Mouse (Mus musculus): ENCODE measurements around the gene Scgb1b10. TPM values are rescaled to one million over a fixed set of nuclear protein-coding genes. Genes with fewer than 3 reads are reported as not detected.
"Not testable (repeated sequence)": the region's sequence is repeated elsewhere in the genome, so short reads cannot be mapped to it uniquely, and the experiment has no call there.

Gene Scgb1b10
- not detected in 2 replicates for polyA plus RNA-seq (2015; fragmentation: Nextera tagmentation; extraction: Ambion mirVana)

DNA sequence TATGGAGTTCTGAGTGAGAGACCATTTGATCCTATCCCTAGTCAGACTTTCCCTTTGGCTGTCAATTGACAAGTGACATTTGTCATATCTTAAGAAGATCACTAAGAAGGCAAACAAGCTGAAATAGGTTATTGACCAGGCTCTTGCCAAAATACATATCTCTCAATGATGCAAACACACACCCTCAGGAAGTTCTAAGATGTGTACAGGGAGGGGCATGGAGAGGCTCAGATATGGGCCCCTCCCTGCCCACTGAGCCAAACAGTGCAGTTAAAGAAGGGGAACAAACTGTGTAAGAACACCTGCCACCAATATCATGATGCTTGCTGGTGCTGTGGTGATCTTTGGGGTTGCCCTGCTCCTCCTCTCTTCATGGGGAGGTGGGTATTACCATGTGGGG, at the start of gene Scgb1b10:
Gene Scgb1b10 (plus strand): TSS at position 301 of the 400 bp plus-strand sequence.
- not testable (repeated sequence) for H3K4me3 ChIP-seq (ENCODE audit: low read depth, low read length); H3K27ac ChIP-seq (ENCODE audit: low read depth, low read length); H3K36me3 ChIP-seq (ENCODE audit: control insufficient read depth, insufficient read depth); H3K27me3 ChIP-seq (replicated peaks; ENCODE audit: control insufficient read depth, insufficient read depth, low read length); H3K4me1 ChIP-seq (replicated peaks; ENCODE audit: control insufficient read depth, insufficient read depth, low read length); H3K4me2 ChIP-seq (replicated peaks; ENCODE audit: low read depth); H3K9me3 ChIP-seq (ENCODE audit: control insufficient read depth); ATAC-seq; H3K9ac ChIP-seq (ENCODE audit: low read depth, low read length)

Other genes starting within 250 kb of the Scgb1b10 start
- not detected in 2 replicates for gene Scgb2b11, start 110.3 kb downstream of the Scgb1b10 start, polyA plus RNA-seq (2015; fragmentation: Nextera tagmentation; extraction: Ambion mirVana)
- gene Scgb1b11, start 122.0 kb downstream of the Scgb1b10 start, polyA plus RNA-seq (2015; fragmentation: Nextera tagmentation; extraction: Ambion mirVana) = not detected in 2 replicates
- not detected in 2 replicates for gene Scgb2b12, start 226.4 kb downstream of the Scgb1b10 start, polyA plus RNA-seq (2015; fragmentation: Nextera tagmentation; extraction: Ambion mirVana)
- gene Scgb1b12, start 233.3 kb downstream of the Scgb1b10 start, polyA plus RNA-seq (2015; fragmentation: Nextera tagmentation; extraction: Ambion mirVana) = not detected in 2 replicates